Mouse (Mus musculus) myocyte (in vitro differentiated cells): ENCODE results near the gene Sh3gl1. TPM values are rescaled to one million over a fixed set of nuclear protein-coding genes. Genes with fewer than 3 reads are reported as not detected.

ENCODE experiments used
- H3K27me3 ChIP-seq: one replicate; pipeline ENCODE4 v1.6.1; 2011; ENCODE audit not compliant: control insufficient read depth, insufficient read depth, insufficient read length
- H3K36me3 ChIP-seq: one replicate; pipeline ENCODE4 v1.6.1; 2011; ENCODE audit not compliant: control insufficient read depth, insufficient read depth
- H3K4me2 ChIP-seq: one replicate; pipeline ENCODE4 v1.6.1; 2011; ENCODE audit warnings: low read depth, control low read depth
- H3K4me3 ChIP-seq: one replicate; pipeline ENCODE4 v1.5.1; 2011; ENCODE audit warnings: mild to moderate bottlenecking, control low read depth, moderate library complexity
- H3K79me2 ChIP-seq: one replicate; pipeline ENCODE4 v1.6.1; 2011; ENCODE audit not compliant: control insufficient read depth, insufficient read depth
- H3ac ChIP-seq: one replicate; pipeline ENCODE4 v1.6.1; 2011; ENCODE audit not compliant: control insufficient read depth, insufficient read length
- CEBPB ChIP-seq: IDR thresholded peaks from 2 replicates; pipeline ENCODE4 v1.6.1; 2011; ENCODE audit warnings: mild to moderate bottlenecking, moderate library complexity; ENCODE audit not compliant: poor library complexity, insufficient read depth, severe bottlenecking
- E2F4 ChIP-seq: IDR thresholded peaks from one replicate; pipeline ENCODE4 v1.6.1; 2011; ENCODE audit warnings: mild to moderate bottlenecking, control low read depth, moderate library complexity; ENCODE audit not compliant: insufficient read depth
- MAX ChIP-seq: IDR thresholded peaks from one replicate; pipeline ENCODE4 v1.6.1; 2011; ENCODE audit warnings: low read depth, mild to moderate bottlenecking, control low read depth
- MYOD1 ChIP-seq, 3 experiments: IDR thresholded peaks; one replicate each; pipeline ENCODE4 v1.6.1; 2011; ENCODE audit warnings: control low read depth in 2 of 3, low read depth in 2 of 3, mild to moderate bottlenecking in 2 of 3, moderate library complexity in 1 of 3; ENCODE audit not compliant: insufficient read length in 2 of 3, control insufficient read depth in 1 of 3
- MYOG ChIP-seq, 3 experiments: IDR thresholded peaks; one replicate each; pipeline ENCODE4 v1.6.1; 2011; ENCODE audit warnings: control low read depth in 2 of 3, low read depth in 2 of 3, mild to moderate bottlenecking in 2 of 3; ENCODE audit not compliant: insufficient read length in 2 of 3, control insufficient read depth in 1 of 3, insufficient read depth in 1 of 3
- POLR2A ChIP-seq: IDR thresholded peaks from one replicate; pipeline ENCODE4 v1.6.1; 2011; ENCODE audit warnings: low read depth, mild to moderate bottlenecking, control low read depth, moderate library complexity; ENCODE audit not compliant: insufficient read length
- POLR2AphosphoS2 ChIP-seq: IDR thresholded peaks from one replicate; pipeline ENCODE4 v1.6.1; 2011; ENCODE audit warnings: low read depth, control low read depth; ENCODE audit not compliant: insufficient read length
- REST ChIP-seq: IDR thresholded peaks from one replicate; pipeline ENCODE4 v1.6.1; 2011; ENCODE audit warnings: mild to moderate bottlenecking, control low read depth, moderate library complexity; ENCODE audit not compliant: insufficient read depth, insufficient read length
- SRF ChIP-seq: IDR thresholded peaks from one replicate; pipeline ENCODE4 v1.6.1; 2011; ENCODE audit warnings: low read depth; ENCODE audit not compliant: control insufficient read depth, insufficient read length
- TCF12 ChIP-seq: IDR thresholded peaks from one replicate; pipeline ENCODE4 v1.6.1; 2011; ENCODE audit warnings: mild to moderate bottlenecking, control low read depth; ENCODE audit not compliant: poor library complexity, insufficient read depth, severe bottlenecking
- USF1 ChIP-seq: IDR thresholded peaks from one replicate; pipeline ENCODE4 v1.6.1; 2011; ENCODE audit warnings: low read depth, mild to moderate bottlenecking, control low read depth, moderate library complexity
- polyA plus RNA-seq: library from polyadenylated mRNA; unstranded; fragments of >200 nt; fragmentation: generic; extraction: Trizol; gene quantifications from one replicate; pipeline ENCODE4 v1.2.1, GENCODE M21; 2012; ENCODE audit warnings: missing spikeins

The Sh3gl1 gene
- polyA plus RNA-seq, 1 experiment, result 66.9 TPM

DNA sequence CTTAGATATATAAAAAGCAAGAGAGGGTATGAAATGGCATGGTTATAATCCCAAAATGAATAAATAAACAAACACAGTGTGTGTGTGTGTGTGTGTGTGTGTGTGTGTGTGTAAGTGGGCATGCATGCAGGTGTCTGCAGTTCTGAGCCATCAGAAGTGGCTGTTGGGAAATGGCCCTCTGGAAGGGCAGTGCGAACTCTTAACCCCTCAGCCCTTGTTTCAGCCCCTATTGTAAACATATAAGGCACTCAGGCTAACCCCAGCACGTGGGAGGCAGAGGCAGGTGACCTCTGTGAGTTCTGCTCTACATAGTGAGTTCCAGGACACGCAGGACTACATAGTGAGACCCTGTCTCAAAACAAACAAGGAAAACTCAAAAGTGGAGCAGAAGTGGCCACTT, 59.1 kb downstream of the Sh3gl1 start:
- Histone ChIP-seq H3K27me3 (no peaks in the 10 kb centered on the region), H3ac (no peak overlapping the region), H3K4me2 (no peak overlapping the region), H3K79me2 (no peaks in the 10 kb centered on the region), H3K36me3 (no peaks in the 10 kb centered on the region), H3K4me3 (no peak overlapping the region)
- TF ChIP-seq MYOD1 (IDR thresholded peaks at IDR 0.05; ENCODE audit: control insufficient read depth in 1 of 3, insufficient read length in 2 of 3, low read depth in 2 of 3) (no peak), POLR2A (no peak), CEBPB (no peak), USF1 (no peak), E2F4 (no peak), SRF (no peak), MAX (no peak)

DNA sequence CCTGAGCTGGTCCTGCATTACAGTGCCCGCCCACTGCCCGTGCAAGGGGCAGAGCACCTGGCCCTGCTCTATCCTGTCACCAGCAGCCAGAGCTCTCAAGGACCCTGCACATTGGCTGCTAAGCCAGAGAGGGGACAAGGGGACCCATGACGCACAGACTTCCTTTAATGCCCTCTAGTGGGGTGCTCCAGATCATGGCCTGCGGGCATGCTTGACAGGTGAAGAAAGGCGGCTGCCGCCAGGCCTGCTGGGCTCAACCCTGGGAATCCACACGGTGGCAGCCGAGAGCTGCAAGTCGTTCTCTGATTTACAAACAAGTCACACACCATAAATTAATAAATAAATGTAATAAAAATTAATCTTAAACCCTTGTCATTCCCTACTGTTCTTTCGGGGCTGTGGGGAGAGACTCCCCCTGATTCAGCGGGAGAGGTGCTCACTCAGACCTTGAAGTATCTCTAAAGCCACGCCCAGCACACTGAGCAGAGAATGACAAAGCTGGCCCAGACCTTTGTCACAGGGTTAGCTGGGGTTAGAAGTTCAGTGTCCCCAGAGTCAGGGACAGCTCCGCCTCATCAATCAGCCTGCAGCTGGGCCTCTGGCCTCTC, 60.1 kb downstream of the Sh3gl1 start:
- Histone ChIP-seq H3ac (no peak overlapping the region), H3K4me3 (no peak overlapping the region), H3K79me2 (no peaks in the 10 kb centered on the region), H3K4me2 (peak overlapping the region; percentile 49), H3K36me3 (no peaks in the 10 kb centered on the region), H3K27me3 (peaks cover under 1% of the 10 kb centered on the region)
- TF ChIP-seq MYOG (IDR thresholded peaks at IDR 0.05; ENCODE audit: control insufficient read depth in 1 of 3, insufficient read depth in 1 of 3, insufficient read length in 2 of 3, low read depth in 2 of 3) (peak in 1 of 3 experiments; percentile 15), CEBPB (no peak), MYOD1 (IDR thresholded peaks at IDR 0.05; ENCODE audit: control insufficient read depth in 1 of 3, insufficient read length in 2 of 3, low read depth in 2 of 3) (peak in 1 of 3 experiments; percentile 23)

DNA sequence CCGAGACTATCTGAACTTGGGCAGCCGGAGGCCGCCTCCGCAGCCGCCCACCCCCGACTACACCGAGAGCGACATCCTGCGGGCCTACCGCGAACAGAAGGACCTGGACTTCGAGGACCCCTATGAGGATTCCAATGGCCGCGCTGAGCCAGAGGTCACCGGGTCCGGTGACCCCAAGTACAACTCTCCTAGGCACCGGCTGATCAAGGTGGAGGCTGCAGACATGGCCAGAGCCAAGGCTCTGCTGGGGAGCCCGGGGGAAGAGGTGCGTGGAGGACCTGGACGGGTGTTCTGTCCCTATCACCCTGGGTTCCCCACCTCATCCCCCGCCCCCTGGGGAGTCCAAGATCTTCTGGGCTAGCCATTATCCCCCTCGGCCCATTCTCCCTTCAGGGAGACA, 65.0 kb downstream of the Sh3gl1 start:
- TF ChIP-seq SRF (no peak), MYOG (IDR thresholded peaks at IDR 0.05; ENCODE audit: control insufficient read depth in 1 of 3, insufficient read depth in 1 of 3, insufficient read length in 2 of 3, low read depth in 2 of 3) (no peak)
- Histone ChIP-seq H3K79me2 (no peaks in the 10 kb centered on the region), H3ac (no peak overlapping the region), H3K27me3 (peaks cover 17% of the 10 kb centered on the region), H3K4me2 (no peak overlapping the region), H3K4me3 (no peak overlapping the region), H3K36me3 (peaks cover 5% of the 10 kb centered on the region)

DNA sequence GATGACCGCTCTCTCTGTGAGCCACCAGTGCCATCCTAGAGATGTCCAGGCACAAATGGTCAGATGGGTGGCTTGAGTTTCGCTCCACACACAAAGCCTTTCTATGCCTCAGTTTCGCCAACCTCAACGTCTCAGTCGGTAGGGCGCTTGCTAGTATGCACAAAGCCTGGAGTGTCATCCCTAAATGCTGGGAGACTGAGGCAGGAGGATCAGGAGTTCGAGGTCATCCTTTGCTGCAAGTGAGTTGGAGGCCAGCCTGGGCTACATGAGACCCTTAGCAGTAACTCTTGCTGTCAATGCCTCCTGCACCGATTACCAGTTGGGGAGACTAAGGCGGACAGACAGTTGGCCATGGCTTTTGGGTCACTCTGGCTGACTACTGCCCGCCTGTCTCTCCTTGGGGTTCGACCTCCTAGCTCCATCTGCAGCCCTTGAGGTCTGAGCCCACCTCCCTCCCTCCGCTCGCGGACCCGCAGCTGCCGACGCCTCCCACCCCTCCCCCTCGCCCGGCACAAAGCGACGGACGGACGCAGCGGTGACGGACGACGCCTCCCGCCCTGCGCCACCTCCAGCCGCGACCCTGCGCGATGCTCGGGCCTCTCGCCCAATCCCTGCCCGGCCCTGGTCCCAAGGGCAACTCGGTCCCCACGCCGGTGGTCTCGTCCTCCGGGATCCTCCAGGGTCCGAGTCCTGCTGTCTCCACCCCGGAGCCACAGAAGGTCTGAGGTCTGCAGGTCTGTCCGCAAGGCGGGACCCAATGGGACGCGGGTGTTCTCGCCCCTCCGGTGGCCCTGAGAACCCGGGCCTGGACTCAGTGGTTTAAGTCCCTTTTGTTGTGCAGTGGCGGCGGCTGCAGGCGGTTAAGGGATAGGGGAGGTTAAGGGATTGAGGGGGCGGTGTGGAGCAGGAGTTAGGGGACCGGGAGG, 66.2 kb downstream of the Sh3gl1 start, which contains the start of gene Shd:
Shd (plus strand) TSS at position 502 of the 926 bp plus-strand sequence.
- TF ChIP-seq POLR2AphosphoS2, result peak; percentile 27
- TF ChIP-seq MYOG (IDR thresholded peaks at IDR 0.05; ENCODE audit: control insufficient read depth in 1 of 3, insufficient read depth in 1 of 3, insufficient read length in 2 of 3, low read depth in 2 of 3), result no peak
- TF ChIP-seq MYOD1 (IDR thresholded peaks at IDR 0.05; ENCODE audit: control insufficient read depth in 1 of 3, insufficient read length in 2 of 3, low read depth in 2 of 3), result no peak
- no peak for TF ChIP-seq SRF
- no peak for TF ChIP-seq CEBPB
- no peak for TF ChIP-seq TCF12
- TF ChIP-seq POLR2A, result peak; percentile 22
- Histone ChIP-seq H3K27me3 (peaks cover 17% of the 10 kb centered on the region), H3K4me3 (no peak within 1 kb of the TSS), H3K4me2 (no peak within 1 kb of the TSS), H3K36me3 (peaks cover 5% of the 10 kb centered on the region), H3ac (no peak within 1 kb of the TSS), H3K79me2 (no peaks in the 10 kb centered on the region)

DNA sequence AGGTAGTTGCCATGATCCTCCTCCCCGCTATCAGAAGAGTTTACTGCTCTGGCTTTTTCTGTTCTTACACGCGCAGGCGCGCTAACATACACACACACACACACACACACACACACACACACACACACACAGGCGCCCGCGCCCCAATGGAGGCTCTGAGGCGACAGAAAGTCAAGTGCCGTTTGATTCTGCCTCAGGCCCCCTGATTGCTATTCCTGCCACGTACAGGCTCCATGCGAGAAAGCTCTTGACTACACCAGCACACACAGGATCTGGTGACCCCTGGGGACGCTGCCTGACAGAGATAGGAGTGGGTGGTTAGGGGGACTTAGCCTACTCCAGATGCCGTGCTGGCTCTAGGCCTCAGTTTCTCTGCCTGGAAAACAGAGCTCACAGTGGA, 66.9 kb downstream of the Sh3gl1 start:
- Histone ChIP-seq H3K4me2 (no peak overlapping the region), H3K4me3 (no peak overlapping the region), H3K79me2 (no peaks in the 10 kb centered on the region), H3K27me3 (peaks cover 17% of the 10 kb centered on the region), H3ac (no peak overlapping the region), H3K36me3 (peaks cover 5% of the 10 kb centered on the region)
- TF ChIP-seq CEBPB (no peak), POLR2A (no peak), REST (no peak), E2F4 (no peak)
